Comparison of ENCODE assay signal across 8 mouse cellular contexts in the genomic region with DNA sequence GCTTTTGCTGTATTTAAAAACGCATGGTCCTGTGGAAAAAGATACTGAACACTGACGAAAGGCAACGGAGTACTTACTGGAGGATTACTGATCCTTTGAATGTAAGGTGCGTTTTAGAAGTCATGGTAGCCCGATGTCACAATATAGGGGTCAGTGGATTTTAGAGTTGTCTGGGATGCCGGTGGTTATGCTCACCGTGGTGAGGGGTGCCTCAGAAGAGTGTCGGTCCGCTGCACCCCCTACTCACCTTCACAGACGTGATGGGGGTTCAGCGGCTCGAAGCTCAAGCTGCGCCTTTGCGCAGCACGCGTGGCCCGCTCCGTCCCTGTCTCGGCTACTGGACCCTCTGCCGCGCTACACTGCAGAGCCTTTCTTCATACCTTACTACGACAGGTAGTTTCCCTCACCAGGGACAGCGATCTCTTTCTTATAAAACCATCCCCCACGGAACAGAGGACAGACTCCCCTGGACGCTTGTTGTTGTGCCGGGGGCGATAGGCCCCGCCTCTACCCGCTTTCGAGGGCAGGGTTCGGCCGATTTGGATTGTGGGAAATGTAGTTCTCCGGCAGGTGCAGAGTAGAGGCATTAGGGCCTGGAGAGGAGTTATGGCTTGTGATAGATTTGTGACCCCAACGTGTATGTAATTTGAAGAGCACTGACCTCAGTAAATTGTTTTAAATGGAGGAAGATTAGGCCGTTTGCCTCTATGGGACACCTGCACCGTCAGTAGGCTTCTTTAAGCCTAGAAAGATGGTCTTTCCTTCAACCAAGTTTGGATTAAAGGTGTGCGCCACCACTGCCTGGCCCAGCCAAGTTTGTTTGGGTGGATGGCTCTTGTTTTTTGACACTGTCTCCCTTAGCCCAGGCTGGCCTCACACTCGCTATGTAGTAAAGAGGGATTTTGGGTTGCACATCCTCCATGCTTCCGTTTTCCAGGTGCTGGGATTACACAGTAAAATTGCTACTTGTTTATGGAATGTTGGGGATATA. TPM values are rescaled to one million over a fixed set of nuclear protein-coding genes. Genes with fewer than 3 reads are reported as not detected.
A peak's percentile ranks its signal among the peaks of the same experiment; 100 is the strongest.
DNase-seq lines count a peak whose midpoint lies in the region; ATAC-seq lines count a peak whose summit lies in the region.

TSS of gene Dnajc28 (minus strand) at position 516 of the 991 bp plus-strand sequence.

- no peaks in the 10 kb centered on the region for H3K27me3 ChIP-seq in intestine, embryonic 14.5 days (replicated peaks; ENCODE audit: control insufficient read depth, insufficient read depth, low read length)

- ATAC-seq in intestine, embryonic 14.5 days (replicated peaks; ENCODE audit: low FRiP score, low TSS enrichment, low read depth), result peak; percentile 80
- peak; percentile 92 for ATAC-seq in megakaryocyte-erythroid progenitor cell, adult 5-6 weeks (replicated peaks; ENCODE audit: low FRiP score, low TSS enrichment, poor library complexity, severe bottlenecking)

- no peak within 1 kb of the TSS for H3K27ac ChIP-seq in intestine, embryonic 14.5 days (ENCODE audit: low read depth)

- H3K36me3 ChIP-seq in intestine, embryonic 14.5 days (ENCODE audit: control insufficient read depth, insufficient read depth, low read length), result peaks cover 42% of the 10 kb centered on the region

- H3K9ac ChIP-seq in intestine, embryonic 14.5 days (ENCODE audit: low read length), result peak within 1 kb of the TSS; percentile 49

- H3K4me3 ChIP-seq in intestine, embryonic 14.5 days (ENCODE audit: low read depth, low read length), result peak within 1 kb of the TSS; percentile 82

- peak within 1 kb of the TSS; percentile 73 for H3K4me2 ChIP-seq in intestine, embryonic 14.5 days (ENCODE audit: low read length)

- intact Hi-C loops in gastrocnemius, postnatal 14 days (cut with DNase I; ENCODE audit: low total_unique reads), result no loop called here
- intact Hi-C loops in left cerebral cortex, postnatal 14 days (cut with DNase I), result no loop called here

- H3K9me3 ChIP-seq in intestine, embryonic 14.5 days (ENCODE audit: control insufficient read depth, low read length), result no peaks in the 10 kb centered on the region

- WGBS in intestine, embryonic 14.5 days, result 11% methylated on average over 39 of the region's 39 CpGs

- no peaks in the 10 kb centered on the region for H3K4me1 ChIP-seq in intestine, embryonic 14.5 days (replicated peaks; ENCODE audit: control insufficient read depth, insufficient read depth, low read length)

- peak; percentile 69 to 71 for DNase-seq in adrenal gland, adult 18-20 months (ENCODE audit: low spot score in 2 of 2)
- peak; percentile 87 for DNase-seq in embryo, embryonic 10.5 days (ENCODE audit: low spot score)
- DNase-seq in gastrocnemius, postnatal 14 days, result peak; percentile 74
- DNase-seq in intestine, embryonic 14.5 days (ENCODE audit: low spot score), result peak; percentile 89
- peak; percentile 66 to 81 for DNase-seq in left cerebral cortex, postnatal 14 days (ENCODE audit: low spot score in 2 of 2)
- DNase-seq in right cerebral cortex, postnatal 25 days, result peak; percentile 83
- peak; percentile 72 for DNase-seq in yolk sac, embryonic 10.5 days (ENCODE audit: low spot score)

RNA-seq across cellular contexts. Expression of gene Dnajc28, which starts in this region (rescaled TPM):
- total RNA-seq in adrenal gland, adult 18-20 months (2021), result 10 to 100 TPM; 10.4 to 10.8 TPM
- 1 to 10 TPM; 6.6 to 8.5 TPM for total RNA-seq in gastrocnemius, postnatal 14 days (2021)
- polyA plus RNA-seq in intestine, embryonic 14.5 days (2014; fragmentation: Nextera tagmentation; extraction: Ambion mirVana), result 2.4 and 2.8 TPM in 2 replicates
- total RNA-seq in left cerebral cortex, postnatal 14 days (2021), result 1 to 10 TPM; 5.5 to 6.7 TPM
- 2.2 and 2.5 TPM in 2 replicates for total RNA-seq in megakaryocyte-erythroid progenitor cell, adult 5-6 weeks (2014; fragmentation: Nextera tagmentation)
- total RNA-seq in megakaryocyte-erythroid progenitor cell, adult 5-6 weeks (2017), result 3.9 and 5.0 TPM in 2 replicates
